Mouse (Mus musculus) heart, adult 11 months (tissue): ENCODE data around the gene Naip5.
"Not testable (repeated sequence)": the region's sequence is repeated elsewhere in the genome, so short reads cannot be mapped to it uniquely, and the experiment has no call there.

Experiments used
- DNase-seq: peaks from one replicate; pipeline ENCODE4 v3.0.0; 2022

Gene Naip5

DNA sequence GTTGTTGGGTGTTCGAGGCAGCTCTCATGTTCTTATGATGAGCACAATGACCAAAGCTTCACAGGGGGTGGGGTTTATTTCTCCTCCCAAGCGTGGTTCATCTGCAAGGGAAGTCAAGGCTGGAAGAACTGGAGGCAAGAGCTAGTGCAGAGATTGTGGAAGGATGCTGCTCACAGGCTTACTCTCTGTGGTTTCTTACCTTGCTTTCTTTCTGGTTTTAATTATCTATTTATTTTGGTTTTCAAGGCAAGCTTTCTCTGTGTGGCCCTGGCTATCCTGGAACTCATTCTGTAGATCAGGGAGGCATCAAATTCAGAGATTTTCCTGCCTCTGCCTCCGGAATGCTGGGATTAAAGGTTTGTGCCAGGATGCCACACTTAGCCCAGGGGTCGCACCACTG lies at the start of gene Naip5:
Gene Naip5, minus strand, starts transcription at position 101 of the 400 bp plus-strand sequence.
- DNase-seq: not testable (repeated sequence)

DNA sequence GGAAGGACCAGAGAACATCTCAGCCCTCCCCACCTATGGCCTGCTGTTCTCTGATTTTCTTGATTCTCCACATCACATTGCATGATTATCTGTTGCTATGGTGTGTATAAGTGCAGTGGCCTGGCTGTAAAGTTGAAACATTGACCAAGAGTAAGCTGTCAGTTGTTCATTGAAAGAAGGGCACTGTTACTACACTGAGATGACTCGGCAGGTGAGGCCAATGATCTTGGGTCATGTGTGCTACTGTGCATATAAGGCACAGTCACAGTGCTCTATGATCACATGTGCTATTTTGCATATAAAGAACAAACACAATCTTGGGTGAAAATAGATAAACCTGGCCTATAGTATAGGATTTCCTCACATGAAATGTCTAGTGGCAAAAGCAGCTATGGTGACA lies 38.5 kb upstream of the Naip5 start:
- no peak for DNase-seq

- DNase-seq: not testable (repeated sequence)
Measured at GRCm38 (mm10) chr13:100271474-100272132, 25.5 kb upstream of the Naip5 start.

- not testable (repeated sequence) for DNase-seq
Measured at GRCm38 (mm10) chr13:100256996-100257395, 10.9 kb upstream of the Naip5 start.

DNA sequence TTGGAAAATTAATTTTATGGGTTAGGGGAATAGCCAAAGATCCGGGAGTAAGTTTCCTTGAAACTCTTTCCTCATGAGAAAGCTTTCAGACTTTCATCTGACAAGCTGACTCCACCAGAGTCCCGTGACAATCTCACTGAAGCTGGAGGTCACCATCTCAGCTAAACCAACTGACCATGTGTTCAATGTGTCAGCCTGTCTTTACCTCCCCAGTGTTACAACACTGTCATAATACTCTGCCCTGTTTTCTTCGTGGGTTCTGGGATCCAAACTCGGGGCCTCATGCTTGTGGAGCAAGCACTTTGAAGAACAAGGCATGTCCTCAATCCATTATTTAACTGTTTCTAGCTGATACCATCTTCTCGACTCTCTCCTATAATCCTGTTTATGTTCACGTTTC lies 9.8 kb upstream of the Naip5 start:
- not testable (repeated sequence) for DNase-seq

DNA sequence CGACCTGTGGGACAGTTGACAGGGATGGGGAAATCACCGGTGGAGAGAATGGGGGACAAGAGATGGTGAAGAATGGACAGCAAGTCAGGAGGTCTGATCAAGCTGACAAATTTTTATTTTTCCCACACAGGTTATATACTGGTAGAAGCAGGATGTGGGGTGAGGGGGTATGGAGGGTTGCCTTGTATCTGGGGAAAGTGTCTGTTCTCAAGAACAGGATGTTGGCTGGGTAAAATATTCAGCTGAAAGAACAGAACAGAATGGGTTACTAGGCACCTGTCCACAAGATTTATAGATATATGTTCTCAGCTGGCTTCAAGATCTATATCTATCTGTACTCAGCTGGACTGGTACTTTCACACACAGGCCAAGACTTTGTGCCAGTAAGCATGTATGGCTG lies 5.8 kb upstream of the Naip5 start:
- not testable (repeated sequence) for DNase-seq

GRCm38 (mm10) chr13:100246896-100247519 lies 885 bp upstream of the Naip5 start:
- DNase-seq: peak; percentile 92

DNA sequence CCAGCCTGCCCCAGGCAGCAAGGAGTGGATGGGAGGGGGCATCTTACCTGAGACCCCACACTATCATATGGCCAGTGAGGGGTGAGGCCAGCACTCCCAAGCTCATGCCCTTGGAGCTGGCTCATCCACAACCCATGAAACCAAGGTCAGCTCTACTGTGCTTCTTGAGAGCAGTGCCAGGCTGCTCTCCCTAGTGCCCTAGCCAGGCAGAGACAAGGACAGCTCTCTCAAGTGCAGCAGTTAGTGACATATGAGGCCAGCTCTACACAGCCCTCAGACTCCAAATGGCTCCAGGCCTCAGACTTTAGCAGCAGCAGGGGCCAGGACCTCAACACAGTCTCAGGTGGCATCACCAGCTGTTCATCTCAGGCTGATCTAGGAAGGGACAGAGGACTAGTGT lies 2.4 kb downstream of the Naip5 start:
- DNase-seq: peak; percentile 41

DNA sequence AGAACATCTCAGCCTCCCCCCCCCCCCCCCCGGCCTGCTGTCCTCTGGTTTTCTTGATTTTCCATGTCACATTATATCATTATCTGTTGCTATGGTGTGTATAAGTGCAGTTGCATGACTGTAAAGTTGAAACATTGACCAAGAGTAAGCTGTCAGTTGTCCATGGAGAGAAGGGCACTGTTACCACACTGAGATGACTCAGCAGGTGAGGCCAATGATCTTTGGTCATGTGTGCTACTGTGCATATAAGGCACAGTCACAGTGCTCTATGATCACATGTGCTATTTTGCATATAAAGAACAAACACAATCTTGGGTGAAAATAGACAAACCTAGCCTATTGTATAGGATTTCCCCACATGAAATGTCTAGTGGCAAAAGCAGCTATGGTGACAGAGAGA lies 32.4 kb downstream of the Naip5 start:
- DNase-seq: not testable (repeated sequence)

GRCm38 (mm10) chr13:100210540-100210939 lies 35.6 kb downstream of the Naip5 start:
- DNase-seq: peak; percentile 71

DNA sequence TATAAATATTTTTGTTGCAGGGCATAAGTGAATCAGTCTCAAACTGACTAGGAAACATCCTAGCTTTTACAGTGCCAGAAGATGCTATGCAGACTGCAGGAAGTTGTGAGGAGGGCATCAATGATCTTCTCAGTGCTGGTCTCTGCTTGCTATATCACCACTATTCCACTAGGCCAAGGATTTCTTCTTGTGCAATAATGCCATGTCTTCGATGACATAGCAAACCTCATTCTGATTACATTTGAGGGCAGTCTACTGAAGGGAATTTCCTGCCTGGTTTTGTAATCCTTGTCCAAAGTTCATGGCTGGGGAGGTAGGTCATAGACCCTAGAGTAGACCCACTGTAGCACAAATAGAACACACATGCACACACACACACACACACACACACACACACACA lies 42.8 kb downstream of the Naip5 start:
- DNase-seq: no peak

GRCm38 (mm10) chr13:100201659-100202333 lies 44.3 kb downstream of the Naip5 start, which contains the start of gene Naip2:
TSS of gene Naip2 (minus strand) at chr13:100202092.
- DNase-seq: peak; percentile 91

- DNase-seq: no peak
Measured at GRCm38 (mm10) chr13:100200778-100201177, 45.3 kb downstream of the Naip5 start.

GRCm38 (mm10) chr13:100195421-100195820 lies 50.7 kb downstream of the Naip5 start:
- no peak for DNase-seq

- DNase-seq: not testable (repeated sequence)
Measured at GRCm38 (mm10) chr13:100183111-100183510, 63.0 kb downstream of the Naip5 start.

- not testable (repeated sequence) for DNase-seq
Measured at GRCm38 (mm10) chr13:100174360-100174759, 71.8 kb downstream of the Naip5 start.

GRCm38 (mm10) chr13:100166378-100166777 lies 79.7 kb downstream of the Naip5 start:
- DNase-seq: peak; percentile 31

DNA sequence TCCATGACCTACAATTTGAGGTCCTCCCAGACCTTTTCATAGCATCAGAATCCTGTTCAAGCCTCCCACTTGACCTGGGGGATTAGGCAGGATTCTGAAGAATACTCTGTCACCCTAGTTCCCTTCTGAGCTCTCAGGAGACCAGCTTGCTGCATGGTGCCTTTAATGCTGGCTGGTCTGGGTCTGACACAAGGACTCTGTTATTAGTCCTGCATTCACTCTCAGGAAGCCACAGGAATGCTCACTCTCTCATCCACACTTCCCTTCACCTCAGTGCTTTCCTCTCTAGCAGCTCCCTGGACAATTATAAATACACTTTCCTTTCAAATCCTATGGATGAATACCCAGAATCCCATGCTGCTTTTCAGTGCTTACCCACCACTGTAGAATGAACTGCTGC lies 83.7 kb downstream of the Naip5 start:
- not testable (repeated sequence) for DNase-seq
